Mouse (Mus musculus): ENCODE results near the gene Prpf4. TPM values are rescaled to one million over a fixed set of nuclear protein-coding genes. Genes with fewer than 3 reads are reported as not detected.
A peak's percentile ranks its signal among the peaks of the same experiment; 100 is the strongest.

The Prpf4 gene
- polyA plus RNA-seq (2016; fragmentation: Nextera tagmentation; extraction: Ambion mirVana), result 26.8 and 35.2 TPM in 2 replicates

DNA sequence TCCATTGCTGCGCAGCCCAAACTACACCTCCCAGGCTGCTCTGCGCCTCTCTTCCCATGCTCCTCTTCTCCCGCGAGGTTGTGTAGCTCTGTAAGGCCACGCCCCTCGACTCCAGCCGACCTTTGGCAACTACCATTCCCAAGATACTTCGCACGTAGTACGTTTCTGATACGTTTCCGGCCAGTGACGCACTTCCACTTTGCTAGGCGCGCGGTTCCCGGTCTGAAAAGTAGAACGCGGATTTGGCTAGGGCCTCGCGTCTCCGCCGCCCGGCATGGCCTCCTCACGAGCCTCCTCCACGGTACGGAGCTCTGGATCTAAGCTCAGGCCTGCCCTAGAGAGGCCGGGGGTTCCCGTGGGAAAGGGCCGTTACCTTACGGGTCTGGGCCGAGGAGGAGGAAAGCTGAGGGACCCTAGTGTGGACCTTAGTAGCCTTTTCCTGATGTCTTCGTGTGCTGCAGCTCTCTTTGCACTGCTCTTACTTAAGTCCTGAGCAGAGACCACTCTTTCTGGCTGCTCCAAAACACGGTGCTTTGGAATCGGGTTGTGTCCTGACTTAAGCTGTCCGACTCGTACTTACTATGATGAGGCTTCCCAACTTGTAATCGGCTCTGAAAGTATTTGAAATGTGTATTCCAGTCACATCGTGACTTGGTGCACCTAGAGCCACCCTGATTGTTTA, at the start of gene Prpf4, which contains the start of gene Cdc26:
TSS of gene Prpf4 (plus strand) at position 197 of the 682 bp plus-strand sequence.
TSS of gene Cdc26 (minus strand) at position 42 of the 682 bp plus-strand sequence.
- Histone ChIP-seq H3K27ac (peak within 1 kb of the TSS; percentile 91), H3K4me1 (replicated peaks) (peaks cover 26% of the 10 kb centered on the region), H3K36me3 (peaks cover 53% of the 10 kb centered on the region), H3K9me3 (no peaks in the 10 kb centered on the region), H3K4me3 (peak within 1 kb of the TSS; percentile 69), H3K27me3 (ENCODE audit: insufficient read depth, poor library complexity, severe bottlenecking) (no peaks in the 10 kb centered on the region)
- under 1% methylated on average over 39 of the region's 39 CpGs for WGBS
- peak; percentile 98 for DNase-seq (ENCODE audit: low spot score)

DNA sequence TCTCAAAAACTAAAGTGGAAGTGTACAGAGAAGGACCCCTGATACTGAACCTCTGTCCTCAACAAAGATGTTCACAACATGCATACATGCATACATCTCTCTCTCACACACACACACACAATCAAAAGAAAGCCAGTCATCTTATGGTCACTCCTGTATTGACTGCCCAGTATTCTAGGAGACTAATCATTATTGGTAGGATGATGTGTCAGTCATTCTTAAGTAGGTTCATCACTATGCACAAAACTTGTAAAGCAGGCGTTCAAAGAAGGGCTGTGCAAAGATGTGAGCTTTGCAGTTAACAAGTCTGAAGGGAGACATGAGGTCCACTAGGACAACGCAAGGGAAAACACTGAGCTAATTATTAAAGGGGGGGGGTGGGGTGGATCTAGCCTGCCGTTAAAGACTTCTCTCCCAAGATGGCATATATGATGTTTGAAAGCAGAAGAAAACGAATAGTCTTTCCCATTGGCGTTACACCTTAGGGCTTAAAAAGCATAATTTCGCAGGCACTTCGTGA, 49.3 kb upstream of the Prpf4 start:
- WGBS, result 50% methylated on average over 7 of the region's 7 CpGs
- no peaks in the 10 kb centered on the region for H3K36me3 ChIP-seq
- H3K4me1 ChIP-seq (replicated peaks), result peaks cover 23% of the 10 kb centered on the region
- H3K27me3 ChIP-seq (ENCODE audit: insufficient read depth, poor library complexity, severe bottlenecking), result no peaks in the 10 kb centered on the region
- 0 out of 2 replicates have a peak overlapping the region, but pooled peaks have one; percentile 91 for H3K27ac ChIP-seq
- peak overlapping the region; percentile 64 for H3K4me3 ChIP-seq
- H3K9me3 ChIP-seq, result no peaks in the 10 kb centered on the region
- no peak for DNase-seq (ENCODE audit: low spot score)

GRCm38 (mm10) chr4:62360088-62360804, 48.4 kb upstream of the Prpf4 start, which contains the start of the genes Fkbp15 and Slc31a1:
Gene Fkbp15 (minus strand): TSS chr4:62360548.
Gene Slc31a1 (plus strand): TSS chr4:62360727.
- under 1% methylated on average over 51 of the region's 51 CpGs for WGBS
- Histone ChIP-seq H3K9me3 (no peaks in the 10 kb centered on the region), H3K27ac (peak within 1 kb of the TSS; percentile 91)

DNA sequence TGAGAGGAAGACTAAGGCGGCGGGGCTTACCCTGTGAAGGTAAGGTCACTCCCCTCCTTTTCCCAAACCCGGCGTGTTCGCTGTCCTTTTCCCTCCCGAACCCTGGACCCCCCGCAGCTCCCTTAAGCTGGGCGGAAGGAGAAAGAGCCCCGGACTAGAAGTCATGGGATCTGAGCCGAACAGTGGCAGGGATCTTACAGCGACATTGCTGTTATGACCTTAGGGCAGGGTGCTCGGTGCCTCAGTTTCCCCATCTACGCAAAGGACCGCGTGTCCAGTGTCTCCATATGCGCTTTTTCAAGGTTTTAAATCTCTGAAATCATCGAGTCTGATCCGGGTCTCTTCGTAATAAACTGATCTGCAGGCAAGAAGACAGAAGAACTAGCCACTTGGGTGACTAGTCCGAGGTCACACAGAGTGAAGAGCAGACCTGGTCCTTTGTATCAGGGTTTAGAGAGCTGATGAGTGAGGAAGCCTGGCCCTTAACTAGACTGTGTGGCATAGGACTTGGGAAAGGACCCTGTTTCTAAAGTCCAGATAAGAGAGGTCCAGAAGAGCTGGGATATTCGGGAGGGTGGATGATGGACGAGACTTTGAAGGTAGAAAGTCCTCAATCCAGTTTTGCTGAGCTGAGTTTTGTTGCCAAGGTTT, 47.7 kb upstream of the Prpf4 start:
- H3K4me3 ChIP-seq, result peak overlapping the region; percentile 64
- H3K27me3 ChIP-seq (ENCODE audit: insufficient read depth, poor library complexity, severe bottlenecking), result no peaks in the 10 kb centered on the region
- no peak for DNase-seq (ENCODE audit: low spot score)
- H3K36me3 ChIP-seq, result no peaks in the 10 kb centered on the region
- 2% methylated on average over 22 of the region's 22 CpGs for WGBS
- peak overlapping the region; percentile 91 for H3K27ac ChIP-seq
- H3K9me3 ChIP-seq, result no peaks in the 10 kb centered on the region
- peaks cover 23% of the 10 kb centered on the region for H3K4me1 ChIP-seq (replicated peaks)

More at GRCm38 (mm10) chr4:62360088-62360804, 48.4 kb upstream of the Prpf4 start, which contains the start of the genes Fkbp15 and Slc31a1:
- no peaks in the 10 kb centered on the region for H3K36me3 ChIP-seq
- peaks cover 23% of the 10 kb centered on the region for H3K4me1 ChIP-seq (replicated peaks)
- no peaks in the 10 kb centered on the region for H3K27me3 ChIP-seq (ENCODE audit: insufficient read depth, poor library complexity, severe bottlenecking)
- peak; percentile 99 for DNase-seq (ENCODE audit: low spot score)
- peak within 1 kb of the TSS; percentile 64 for H3K4me3 ChIP-seq

GRCm38 (mm10) chr4:62361571-62361970, 47.0 kb upstream of the Prpf4 start:
- Histone ChIP-seq H3K27ac (peak overlapping the region; percentile 8; the same call in 1 of the 2 replicates), H3K27me3 (ENCODE audit: insufficient read depth, poor library complexity, severe bottlenecking) (no peaks in the 10 kb centered on the region), H3K4me3 (peak overlapping the region; percentile 64), H3K4me1 (replicated peaks) (peaks cover 23% of the 10 kb centered on the region), H3K9me3 (no peaks in the 10 kb centered on the region), H3K36me3 (no peaks in the 10 kb centered on the region)
- 62% methylated on average over 6 of the region's 6 CpGs for WGBS
- no peak for DNase-seq (ENCODE audit: low spot score)

GRCm38 (mm10) chr4:62361997-62362396, 46.6 kb upstream of the Prpf4 start:
- H3K4me1 ChIP-seq (replicated peaks), result peaks cover 23% of the 10 kb centered on the region
- H3K27ac ChIP-seq, result peak overlapping the region; percentile 8; the same call in 1 of the 2 replicates
- DNase-seq (ENCODE audit: low spot score), result no peak
- H3K4me3 ChIP-seq, result peak overlapping the region; percentile 64
- H3K36me3 ChIP-seq, result no peaks in the 10 kb centered on the region
- H3K27me3 ChIP-seq (ENCODE audit: insufficient read depth, poor library complexity, severe bottlenecking), result no peaks in the 10 kb centered on the region
- H3K9me3 ChIP-seq, result no peaks in the 10 kb centered on the region
- WGBS, result 96% methylated on average over 1 of the region's 1 CpGs

GRCm38 (mm10) chr4:62362437-62362836, 46.2 kb upstream of the Prpf4 start:
- Histone ChIP-seq H3K27ac (no peak overlapping the region), H3K4me1 (replicated peaks) (peaks cover 23% of the 10 kb centered on the region), H3K9me3 (no peaks in the 10 kb centered on the region), H3K36me3 (no peaks in the 10 kb centered on the region), H3K4me3 (no peak overlapping the region), H3K27me3 (ENCODE audit: insufficient read depth, poor library complexity, severe bottlenecking) (no peaks in the 10 kb centered on the region)
- no peak for DNase-seq (ENCODE audit: low spot score)
- WGBS, result 91% methylated on average over 2 of the region's 2 CpGs

DNA sequence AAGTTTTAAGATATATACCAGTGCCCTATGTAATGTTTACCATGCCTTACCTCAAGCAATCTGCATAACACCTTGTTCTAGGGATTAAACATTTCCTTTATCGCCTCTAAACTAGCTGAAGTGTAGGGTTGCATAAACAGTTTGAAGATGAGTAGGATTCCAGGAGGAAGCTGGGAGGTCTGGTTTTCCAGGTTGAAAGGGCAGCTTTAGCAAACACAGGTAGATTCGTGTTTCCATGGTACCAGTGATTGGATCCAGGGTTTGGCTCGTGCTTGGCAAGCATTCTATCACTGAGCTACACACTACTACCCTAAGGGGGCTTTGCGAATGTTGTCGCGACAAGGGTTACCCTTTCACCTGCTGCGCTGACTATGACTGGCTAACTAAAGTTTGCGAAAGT, 44.3 kb upstream of the Prpf4 start:
- 95% methylated on average over 8 of the region's 8 CpGs for WGBS
- no peaks in the 10 kb centered on the region for H3K36me3 ChIP-seq
- H3K4me3 ChIP-seq, result no peak overlapping the region
- H3K27me3 ChIP-seq (ENCODE audit: insufficient read depth, poor library complexity, severe bottlenecking), result no peaks in the 10 kb centered on the region
- no peak overlapping the region for H3K27ac ChIP-seq
- H3K4me1 ChIP-seq (replicated peaks), result peaks cover 20% of the 10 kb centered on the region
- no peak for DNase-seq (ENCODE audit: low spot score)
- H3K9me3 ChIP-seq, result no peaks in the 10 kb centered on the region

DNA sequence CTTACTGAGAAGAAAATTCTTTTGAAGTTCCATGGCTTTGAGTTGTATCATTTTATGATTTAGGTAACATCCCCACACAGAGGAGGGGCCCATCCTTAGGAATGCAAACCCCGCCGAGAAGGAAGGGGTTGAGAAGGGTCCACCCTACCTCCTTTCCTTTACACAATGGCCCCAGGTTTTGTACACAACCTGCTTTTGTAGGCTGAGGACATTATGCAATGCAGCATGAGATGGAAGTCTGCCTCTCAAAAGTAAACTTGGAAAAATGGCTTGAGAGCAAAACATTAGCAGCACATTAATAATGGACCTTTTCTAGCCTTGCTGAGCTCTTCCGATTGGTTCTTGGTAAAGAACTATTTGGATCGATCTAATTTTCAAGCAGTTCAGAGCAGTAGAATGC, 42.3 kb upstream of the Prpf4 start:
- H3K36me3 ChIP-seq, result 0 out of 2 replicates have a peak, but pooled peaks cover 4% of the 10 kb centered on the region
- no peak overlapping the region for H3K4me3 ChIP-seq
- H3K27ac ChIP-seq, result no peak overlapping the region
- H3K27me3 ChIP-seq (ENCODE audit: insufficient read depth, poor library complexity, severe bottlenecking), result no peaks in the 10 kb centered on the region
- H3K9me3 ChIP-seq, result no peaks in the 10 kb centered on the region
- WGBS, result 81% methylated on average over 4 of the region's 4 CpGs
- no peak for DNase-seq (ENCODE audit: low spot score)
- H3K4me1 ChIP-seq (replicated peaks), result peaks cover 13% of the 10 kb centered on the region

DNA sequence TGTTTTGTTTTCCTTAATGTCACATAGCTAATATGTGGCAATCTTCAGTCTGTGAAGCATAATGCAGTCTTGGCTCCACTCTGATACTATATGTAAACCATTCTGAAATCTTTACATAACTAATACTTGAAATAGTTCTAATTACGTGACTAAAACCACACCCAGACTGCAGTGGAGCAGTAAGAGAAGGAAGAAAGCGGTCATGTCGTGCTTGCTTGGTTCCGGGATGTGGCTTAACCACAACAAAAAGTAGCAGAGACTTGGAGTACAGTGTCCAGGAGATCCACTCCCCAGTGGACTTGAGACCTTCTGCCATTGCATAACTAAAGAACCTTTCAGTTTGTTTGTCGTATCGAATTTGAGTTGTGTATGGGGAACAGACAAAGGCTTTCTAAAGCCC, 41.0 kb upstream of the Prpf4 start:
- H3K27ac ChIP-seq, result no peak overlapping the region
- H3K36me3 ChIP-seq, result 0 out of 2 replicates have a peak, but pooled peaks cover 4% of the 10 kb centered on the region
- no peak overlapping the region for H3K4me3 ChIP-seq
- H3K27me3 ChIP-seq (ENCODE audit: insufficient read depth, poor library complexity, severe bottlenecking), result no peaks in the 10 kb centered on the region
- DNase-seq (ENCODE audit: low spot score), result no peak
- 92% methylated on average over 6 of the region's 6 CpGs for WGBS
- H3K9me3 ChIP-seq, result no peaks in the 10 kb centered on the region
- H3K4me1 ChIP-seq (replicated peaks), result 0 out of 2 replicates have a peak, but pooled peaks cover 8% of the 10 kb centered on the region

DNA sequence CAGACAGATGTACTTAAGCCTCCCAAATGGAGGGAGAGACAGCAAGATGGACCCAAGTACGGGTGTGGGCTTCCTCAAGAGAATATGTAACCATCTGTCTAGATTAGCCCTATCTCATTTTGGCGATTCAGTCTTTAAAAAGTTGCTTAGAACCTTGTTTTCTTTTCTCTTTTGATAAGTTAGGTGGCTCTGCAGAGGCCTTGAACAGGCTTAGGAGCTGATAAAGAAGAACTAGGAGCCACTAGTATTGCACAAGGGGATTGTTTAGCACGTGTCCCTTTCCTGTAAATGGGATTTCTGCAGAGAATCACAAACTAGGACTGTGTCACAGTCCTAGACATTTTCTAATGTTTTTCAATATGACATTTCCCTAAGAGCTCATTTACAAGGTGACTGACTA, 39.5 kb upstream of the Prpf4 start:
- H3K27me3 ChIP-seq (ENCODE audit: insufficient read depth, poor library complexity, severe bottlenecking), result no peaks in the 10 kb centered on the region
- DNase-seq (ENCODE audit: low spot score), result no peak
- 0 out of 2 replicates have a peak, but pooled peaks cover 4% of the 10 kb centered on the region for H3K36me3 ChIP-seq
- H3K9me3 ChIP-seq, result no peaks in the 10 kb centered on the region
- H3K4me1 ChIP-seq (replicated peaks), result 0 out of 2 replicates have a peak, but pooled peaks cover 11% of the 10 kb centered on the region
- no peak overlapping the region for H3K27ac ChIP-seq
- 87% methylated on average over 3 of the region's 3 CpGs for WGBS
- H3K4me3 ChIP-seq, result no peak overlapping the region

- WGBS, result 19% methylated on average over 1 of the region's 1 CpGs
- no peak overlapping the region for H3K4me3 ChIP-seq
These were observed 36.2 kb upstream of the Prpf4 start for GRCm38 (mm10) chr4:62372410-62372809.

More at GRCm38 (mm10) chr4:62372410-62372809, 36.2 kb upstream of the Prpf4 start:
- no peaks in the 10 kb centered on the region for H3K9me3 ChIP-seq
- 0 out of 2 replicates have a peak, but pooled peaks cover 11% of the 10 kb centered on the region for H3K4me1 ChIP-seq (replicated peaks)
- no peak overlapping the region for H3K27ac ChIP-seq
- H3K27me3 ChIP-seq (ENCODE audit: insufficient read depth, poor library complexity, severe bottlenecking), result no peaks in the 10 kb centered on the region
- no peak for DNase-seq (ENCODE audit: low spot score)
- 0 out of 2 replicates have a peak, but pooled peaks cover 4% of the 10 kb centered on the region for H3K36me3 ChIP-seq
